Mouse (Mus musculus) liver, adult 2 months (tissue): ENCODE measurements at regions not wholly inside any gene's neighbourhood (a gene's known extent, or its start where the extent isn't known, plus 50 kb on each side); places are given as distances from the start of the nearest gene placed in this dataset.
"Not testable (repeated sequence)": the region's sequence is repeated elsewhere in the genome, so short reads cannot be mapped to it uniquely, and the experiment has no call there.

Experiments
- CTCF ChIP-seq: fragments of 200-500 bp; IDR thresholded peaks from 2 replicates; pipeline ENCODE4 v1.5.1; 2011; ENCODE audit warnings: low read depth, low read length, control low read depth
- POLR2A ChIP-seq: fragments of 200-500 bp; IDR thresholded peaks from 2 replicates; pipeline ENCODE4 v1.6.1; 2011; ENCODE audit warnings: low read length, control low read depth; ENCODE audit not compliant: insufficient read depth; ENCODE audit errors: extremely low read depth

GRCm38 (mm10) chr8:20529048-20529447 is 85.7 kb upstream of the Gm21119 start:
- TF ChIP-seq POLR2A, CTCF: not testable (repeated sequence)
